Mouse (Mus musculus) left cerebral cortex, adult 11 months (tissue): Measurements from ENCODE around the gene Rps6kc1.

Experiments
- DNase-seq: peaks from one replicate; pipeline ENCODE4 v3.0.0; 2022; ENCODE audit warnings: low spot score

The Rps6kc1 gene

GRCm38 (mm10) chr1:190834201-190834907, 77.2 kb downstream of the Rps6kc1 start:
- no peak for DNase-seq

DNA sequence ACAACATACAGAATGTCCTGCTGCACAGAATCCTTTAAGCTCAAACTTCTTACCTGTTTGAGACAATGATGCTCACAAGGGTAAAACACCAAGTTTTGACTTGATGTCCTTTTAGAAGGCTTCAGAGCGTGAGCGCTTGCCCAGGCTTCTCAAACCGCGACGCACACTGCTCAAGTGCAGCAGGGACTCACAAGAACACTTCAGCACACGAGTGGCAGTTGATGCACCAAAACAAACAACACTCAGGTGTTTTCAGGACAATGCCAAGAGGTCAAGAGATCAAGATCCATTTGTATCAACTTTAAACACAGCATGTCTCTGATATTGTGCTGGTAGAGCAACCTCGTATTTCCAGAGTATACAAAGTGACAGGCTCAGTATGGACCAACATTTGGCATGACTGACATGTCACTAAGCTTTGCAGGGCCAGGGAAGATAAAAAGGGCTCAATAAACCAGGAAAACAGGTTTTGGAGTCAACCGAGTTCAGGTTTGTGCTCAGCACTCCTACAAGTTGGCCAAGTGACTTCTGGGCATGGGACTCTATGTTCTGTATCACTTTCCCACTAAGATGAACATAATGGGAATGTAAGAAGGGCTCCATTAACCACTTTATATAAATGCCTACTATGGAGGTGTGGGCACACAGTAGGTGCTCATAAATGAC, 78.5 kb downstream of the Rps6kc1 start:
- no peak for DNase-seq

GRCm38 (mm10) chr1:190831839-190832497, 79.6 kb downstream of the Rps6kc1 start:
- peak; percentile 45 for DNase-seq

DNA sequence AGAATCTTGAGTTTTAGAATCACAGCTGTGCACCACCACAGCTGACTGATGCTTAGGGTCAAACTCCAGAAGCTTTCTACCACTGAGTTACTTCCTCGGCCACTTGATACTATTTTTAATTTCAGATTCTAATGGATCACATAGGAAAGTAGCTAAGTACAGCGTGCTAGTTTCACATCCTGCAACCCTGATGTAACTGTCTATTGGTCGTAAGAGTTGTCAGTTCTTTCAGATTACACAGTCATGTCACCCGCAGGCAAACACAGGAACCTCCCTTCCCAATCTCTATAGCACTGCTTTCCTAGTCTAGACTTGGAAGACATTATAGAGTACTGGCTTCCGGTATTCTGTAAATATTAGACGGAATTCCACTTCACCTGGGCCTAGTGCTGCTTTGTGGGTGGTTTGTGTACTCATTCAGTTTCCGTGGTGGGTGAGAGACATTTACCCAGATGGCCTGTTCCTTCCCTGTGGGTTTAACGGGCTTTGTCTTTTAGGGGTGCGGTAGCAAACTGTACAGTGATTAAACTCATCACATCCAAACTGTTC, 85.0 kb downstream of the Rps6kc1 start:
- DNase-seq, result no peak

DNA sequence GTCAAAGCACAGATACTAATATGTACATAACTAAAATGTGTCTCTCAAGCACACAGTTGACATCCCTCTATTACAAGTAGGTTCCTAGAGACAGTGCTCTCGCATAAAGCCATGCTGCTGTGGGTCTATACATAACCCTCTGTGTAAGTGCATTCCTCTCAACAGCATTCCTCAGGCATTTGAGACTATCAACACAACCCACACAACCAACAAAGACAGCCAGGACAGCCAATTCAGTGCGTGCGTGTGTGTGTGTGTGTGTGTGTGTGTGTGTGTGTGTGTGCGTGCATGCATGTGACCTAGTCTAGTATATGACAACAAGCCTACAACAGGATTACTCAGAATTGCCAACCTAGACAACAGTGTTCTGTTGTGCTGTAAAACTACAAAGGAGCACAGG, 87.8 kb downstream of the Rps6kc1 start:
- no peak for DNase-seq

- DNase-seq, result no peak
These were observed 95.4 kb downstream of the Rps6kc1 start for GRCm38 (mm10) chr1:190816141-190816540.

GRCm38 (mm10) chr1:190810408-190810807, 101.2 kb downstream of the Rps6kc1 start:
- DNase-seq, result no peak

DNA sequence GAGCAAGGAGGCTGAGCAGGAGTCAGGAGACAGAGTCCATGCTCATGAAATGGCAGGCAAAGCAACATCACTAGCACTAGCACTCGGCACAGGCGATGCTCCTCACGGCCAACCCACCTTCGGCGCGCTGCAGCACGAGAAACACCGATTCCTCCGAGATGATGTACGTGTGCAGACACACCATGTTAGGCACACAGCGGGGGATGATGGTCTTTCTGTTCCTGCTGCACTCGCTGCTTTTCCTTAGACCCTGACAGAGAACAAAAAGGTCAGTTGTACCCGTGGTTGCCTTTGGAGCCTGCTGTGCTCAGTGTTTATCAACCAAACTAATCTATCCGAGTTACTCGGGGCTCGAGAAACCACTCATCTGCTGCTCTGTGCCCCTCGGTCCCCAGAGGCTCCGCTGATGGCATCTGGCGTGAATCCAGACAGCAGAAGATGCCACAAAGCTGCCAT, 102.8 kb downstream of the Rps6kc1 start:
- no peak for DNase-seq

GRCm38 (mm10) chr1:190806817-190807216, 104.8 kb downstream of the Rps6kc1 start:
- DNase-seq, result no peak

- no peak for DNase-seq
These were observed 112.9 kb downstream of the Rps6kc1 start for GRCm38 (mm10) chr1:190798668-190799067.

- DNase-seq, result no peak
These were observed 114.0 kb downstream of the Rps6kc1 start for GRCm38 (mm10) chr1:190797483-190798058.

GRCm38 (mm10) chr1:190796745-190797482, 114.7 kb downstream of the Rps6kc1 start:
- DNase-seq, result peak; percentile 25

DNA sequence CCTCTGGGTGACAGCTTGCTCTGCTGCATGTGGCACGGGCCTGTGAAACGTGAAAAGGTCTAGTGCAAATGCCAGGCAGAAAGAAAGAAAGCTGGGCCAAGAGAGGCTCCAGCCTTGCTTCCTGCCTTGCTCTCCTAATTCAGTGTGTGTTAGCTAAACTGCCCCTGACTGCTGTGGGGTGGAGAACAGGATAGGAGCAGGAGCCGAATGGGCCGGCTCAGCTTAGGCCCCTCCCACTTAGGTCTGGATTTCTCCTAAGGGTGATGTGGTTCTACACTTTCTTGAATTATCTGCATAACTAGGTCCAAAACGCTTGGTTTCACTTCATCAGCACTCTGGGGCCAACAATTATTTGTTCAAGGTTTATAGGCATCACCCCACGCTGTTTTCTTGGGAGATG, 119.9 kb downstream of the Rps6kc1 start:
- no peak for DNase-seq

DNA sequence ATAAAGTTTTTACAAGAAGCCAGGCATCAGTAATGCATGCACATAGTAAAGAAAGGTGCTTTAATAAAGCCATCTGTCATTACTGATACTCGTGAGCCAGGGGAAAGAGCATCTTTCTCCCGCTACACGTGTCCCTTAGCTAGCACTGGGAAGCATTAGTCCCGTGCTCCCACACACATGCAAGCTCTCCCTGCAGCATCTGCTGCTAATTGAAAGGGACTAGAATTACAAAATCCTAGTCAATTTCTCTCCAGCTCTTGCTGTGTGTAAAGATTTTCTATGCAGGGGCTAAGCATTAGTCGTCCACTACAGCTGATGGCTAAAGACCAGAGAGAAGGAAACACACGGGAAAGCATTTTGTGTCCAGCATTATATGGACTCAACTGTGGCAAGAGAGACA, 120.8 kb downstream of the Rps6kc1 start:
- DNase-seq, result no peak

DNA sequence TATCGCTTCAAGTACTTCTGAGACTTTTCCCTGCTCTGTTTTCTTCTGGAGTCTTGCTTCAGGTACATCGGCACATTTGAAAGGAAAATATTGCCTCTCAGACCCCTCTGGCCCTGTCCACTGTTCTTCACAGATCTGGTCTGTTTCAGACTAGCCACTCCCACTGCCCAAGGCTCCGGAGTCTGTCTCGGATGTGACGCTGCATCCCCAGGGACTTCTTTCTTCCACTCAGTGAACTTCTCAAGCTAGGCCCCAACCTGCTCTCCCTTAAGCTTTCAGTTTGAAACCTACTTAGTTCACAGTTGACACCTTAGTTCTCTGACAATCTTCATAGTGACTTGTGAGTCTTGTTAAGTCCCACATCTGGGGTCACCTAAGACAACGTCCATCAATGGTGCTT, 133.9 kb downstream of the Rps6kc1 start:
- DNase-seq, result no peak

GRCm38 (mm10) chr1:190776260-190776659, 135.3 kb downstream of the Rps6kc1 start:
- DNase-seq, result no peak

DNA sequence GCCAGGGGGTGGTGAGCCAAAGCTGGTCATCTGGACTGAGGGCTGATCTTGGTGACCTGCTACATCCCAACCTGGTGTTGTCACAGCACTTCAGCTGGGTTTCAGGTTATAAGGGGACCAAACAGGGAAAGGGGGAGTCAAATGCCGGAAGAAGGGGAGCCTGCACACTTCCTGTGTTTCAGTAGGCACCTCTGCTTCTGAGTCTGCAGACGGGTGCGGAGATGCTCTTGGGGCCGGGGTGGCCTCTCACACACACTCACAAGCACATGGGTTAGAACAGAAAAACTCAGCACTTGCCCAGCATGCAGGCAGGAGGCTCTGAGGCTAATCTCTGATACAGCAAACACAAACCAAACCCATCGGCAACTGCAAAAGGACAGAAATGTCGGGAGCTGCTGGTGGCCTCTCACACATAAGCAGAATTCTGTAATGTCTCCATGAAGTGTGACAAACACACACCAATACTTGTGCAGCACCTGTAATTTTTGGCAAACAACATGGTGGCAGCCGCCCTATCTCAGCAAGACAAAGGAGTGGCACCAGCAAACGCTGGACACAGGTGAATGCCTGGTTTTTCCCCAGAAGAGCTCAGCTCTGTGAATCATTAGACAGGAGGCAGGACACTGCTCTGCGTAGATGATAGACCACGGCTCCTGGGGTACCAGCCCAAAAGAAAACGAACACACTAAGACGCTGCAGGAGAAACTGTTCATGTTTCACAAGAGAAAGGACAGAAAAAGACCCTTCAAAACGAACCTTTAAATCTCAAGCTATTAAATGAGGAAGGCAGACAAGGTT, 139.3 kb downstream of the Rps6kc1 start:
- no peak for DNase-seq

DNA sequence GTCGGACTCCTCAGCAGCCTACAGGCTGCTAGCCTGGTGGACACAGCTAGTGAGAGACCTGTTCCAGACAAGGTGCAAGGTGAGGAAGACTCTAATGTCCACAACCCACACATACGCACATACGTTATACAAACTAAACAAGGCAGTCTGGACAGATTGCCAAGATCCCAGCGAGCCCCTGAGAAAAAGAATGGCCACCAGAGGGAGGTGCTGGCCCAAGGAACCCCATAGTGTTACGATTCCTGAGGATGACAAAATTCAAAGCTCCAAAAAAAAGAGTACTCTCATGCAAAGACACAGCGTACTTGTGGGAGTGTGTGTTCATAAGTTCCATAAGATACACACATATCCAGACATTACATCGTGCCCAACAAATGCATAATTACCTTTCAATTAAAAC, 141.8 kb downstream of the Rps6kc1 start:
- DNase-seq, result no peak

DNA sequence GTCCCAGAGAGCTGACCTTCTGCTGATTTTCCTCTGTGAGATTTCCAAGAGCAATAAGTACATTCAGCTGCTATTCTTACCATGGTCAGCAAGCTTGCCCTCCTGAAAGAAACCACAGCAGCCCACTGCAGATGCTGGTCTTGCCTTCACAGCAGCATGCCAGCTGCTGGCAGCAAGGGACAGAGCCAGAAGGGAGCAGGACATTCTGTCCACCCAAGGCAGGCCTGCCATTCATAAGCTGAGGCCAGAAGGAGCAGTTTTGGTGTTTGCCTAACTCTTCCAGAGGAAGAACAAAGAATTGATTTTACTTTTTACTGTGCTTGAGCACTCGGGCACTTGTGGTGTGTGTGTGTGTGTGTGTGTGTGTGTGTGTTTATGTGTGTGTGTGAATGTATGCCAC, 143.3 kb downstream of the Rps6kc1 start:
- no peak for DNase-seq

- no peak for DNase-seq
These were observed 143.9 kb downstream of the Rps6kc1 start for GRCm38 (mm10) chr1:190767621-190768020.

GRCm38 (mm10) chr1:190766800-190767199, 144.8 kb downstream of the Rps6kc1 start:
- no peak for DNase-seq
